Mouse (Mus musculus): ENCODE measurements around the gene OR5BS1P.
A peak's percentile ranks its signal among the peaks of the same experiment; 100 is the strongest.
"Not testable (repeated sequence)": the region's sequence is repeated elsewhere in the genome, so short reads cannot be mapped to it uniquely, and the experiment has no call there.

The OR5BS1P gene

GRCm38 (mm10) chr15:98506253-98506957 is 36.7 kb downstream of the OR5BS1P start:
- peak; percentile 35 for DNase-seq (ENCODE audit: low read depth, low spot score)

GRCm38 (mm10) chr15:98507321-98507720 is 37.6 kb downstream of the OR5BS1P start:
- no peak for DNase-seq (ENCODE audit: low read depth, low spot score)

- no peak for DNase-seq (ENCODE audit: low read depth, low spot score)
These were observed 39.7 kb downstream of the OR5BS1P start for GRCm38 (mm10) chr15:98509387-98509786.

GRCm38 (mm10) chr15:98510438-98511385 is 41.0 kb downstream of the OR5BS1P start:
- peak; percentile 94 for DNase-seq (ENCODE audit: low read depth, low spot score)

- DNase-seq (ENCODE audit: low read depth, low spot score): peak; percentile 62
These were observed 41.8 kb downstream of the OR5BS1P start for GRCm38 (mm10) chr15:98511386-98511928.

GRCm38 (mm10) chr15:98512232-98512631 is 42.5 kb downstream of the OR5BS1P start:
- no peak for DNase-seq (ENCODE audit: low read depth, low spot score)

- peak; percentile 37 for DNase-seq (ENCODE audit: low read depth, low spot score)
These were observed 43.2 kb downstream of the OR5BS1P start for GRCm38 (mm10) chr15:98512799-98513321.

- DNase-seq (ENCODE audit: low read depth, low spot score): peak; percentile 37
These were observed 44.0 kb downstream of the OR5BS1P start for GRCm38 (mm10) chr15:98513676-98514075.

GRCm38 (mm10) chr15:98514146-98514545 is 44.5 kb downstream of the OR5BS1P start:
- peak; percentile 78 for DNase-seq (ENCODE audit: low read depth, low spot score)

- not testable (repeated sequence) for DNase-seq (ENCODE audit: low read depth, low spot score)
These were observed 45.1 kb downstream of the OR5BS1P start for GRCm38 (mm10) chr15:98514845-98515244.

GRCm38 (mm10) chr15:98517380-98518355 is 48.0 kb downstream of the OR5BS1P start:
- peak; percentile 79 for DNase-seq (ENCODE audit: low read depth, low spot score)

- no peak for DNase-seq (ENCODE audit: low read depth, low spot score)
These were observed 51.5 kb downstream of the OR5BS1P start for GRCm38 (mm10) chr15:98521245-98521644.

GRCm38 (mm10) chr15:98526057-98526456 is 56.4 kb downstream of the OR5BS1P start:
- no peak for DNase-seq (ENCODE audit: low read depth, low spot score)

GRCm38 (mm10) chr15:98527056-98527771 is 57.5 kb downstream of the OR5BS1P start:
- DNase-seq (ENCODE audit: low read depth, low spot score): no peak

GRCm38 (mm10) chr15:98528066-98528563 is 58.4 kb downstream of the OR5BS1P start:
- no peak for DNase-seq (ENCODE audit: low read depth, low spot score)
